Mouse (Mus musculus): Measurements from ENCODE around the gene Nmd3.

Gene Nmd3

GRCm38 (mm10) chr3:69721814-69722186, at the start of gene Nmd3:
TSS of gene Nmd3 (plus strand) at chr3:69721985.
- DNase-seq (ENCODE audit: low spot score in 2 of 2) = peak; percentile 80

- peak; percentile 31 to 68 for DNase-seq (ENCODE audit: low spot score in 2 of 2)
Observed at GRCm38 (mm10) chr3:69673351-69673750, 48.4 kb upstream of the Nmd3 start.

- no peak for DNase-seq (ENCODE audit: low spot score in 2 of 2)
Observed at GRCm38 (mm10) chr3:69674206-69674605, 47.6 kb upstream of the Nmd3 start.

GRCm38 (mm10) chr3:69689791-69690190, 32.0 kb upstream of the Nmd3 start:
- DNase-seq (ENCODE audit: low spot score in 2 of 2) = no peak

DNA sequence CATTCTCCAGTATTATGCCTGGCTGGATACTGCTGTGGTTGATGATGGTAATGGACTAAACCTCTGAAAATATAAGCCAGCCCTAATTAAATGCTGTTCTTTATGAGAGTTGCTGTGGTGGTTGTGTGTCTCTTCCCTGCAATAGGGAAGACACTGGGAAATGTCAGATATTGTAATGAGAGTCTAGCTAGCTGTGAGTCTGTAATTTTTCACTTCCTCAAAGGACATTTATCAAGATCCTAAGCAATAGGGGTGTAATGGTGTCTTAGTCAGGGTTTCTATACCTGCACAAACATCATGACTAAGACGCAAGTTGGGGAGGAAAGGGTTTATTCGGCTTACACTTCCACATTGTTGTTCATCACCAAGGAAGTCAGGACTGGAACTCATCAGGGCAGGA, 30.8 kb upstream of the Nmd3 start:
- no peak for DNase-seq (ENCODE audit: low spot score in 2 of 2)

- no peak for DNase-seq (ENCODE audit: low spot score in 2 of 2)
Observed at GRCm38 (mm10) chr3:69699851-69700500, 21.8 kb upstream of the Nmd3 start.

- DNase-seq (ENCODE audit: low spot score in 2 of 2) = no peak
Observed at GRCm38 (mm10) chr3:69701905-69702304, 19.9 kb upstream of the Nmd3 start.

DNA sequence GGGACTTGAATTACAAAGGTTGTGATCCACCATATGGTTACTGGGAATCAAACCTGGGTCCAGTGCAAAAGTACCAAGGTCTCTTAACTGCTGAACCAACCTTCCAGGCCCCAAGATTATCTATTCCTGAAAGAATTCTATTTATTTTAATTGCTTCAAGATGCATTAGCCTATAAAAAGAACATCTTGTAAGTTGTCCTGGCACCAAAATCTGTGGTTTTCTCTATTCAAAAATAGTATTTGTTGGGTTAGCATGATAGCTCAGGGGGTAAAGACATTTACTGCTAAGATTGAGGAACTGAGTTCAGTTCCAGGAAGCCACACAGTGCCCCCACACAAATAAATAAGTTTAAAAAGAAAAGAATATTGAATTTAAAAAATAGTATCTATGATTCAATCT, 19.4 kb upstream of the Nmd3 start:
- DNase-seq (ENCODE audit: low spot score in 2 of 2) = no peak

GRCm38 (mm10) chr3:69709043-69709929, 12.5 kb upstream of the Nmd3 start:
- no peak for DNase-seq (ENCODE audit: low spot score in 2 of 2)

DNA sequence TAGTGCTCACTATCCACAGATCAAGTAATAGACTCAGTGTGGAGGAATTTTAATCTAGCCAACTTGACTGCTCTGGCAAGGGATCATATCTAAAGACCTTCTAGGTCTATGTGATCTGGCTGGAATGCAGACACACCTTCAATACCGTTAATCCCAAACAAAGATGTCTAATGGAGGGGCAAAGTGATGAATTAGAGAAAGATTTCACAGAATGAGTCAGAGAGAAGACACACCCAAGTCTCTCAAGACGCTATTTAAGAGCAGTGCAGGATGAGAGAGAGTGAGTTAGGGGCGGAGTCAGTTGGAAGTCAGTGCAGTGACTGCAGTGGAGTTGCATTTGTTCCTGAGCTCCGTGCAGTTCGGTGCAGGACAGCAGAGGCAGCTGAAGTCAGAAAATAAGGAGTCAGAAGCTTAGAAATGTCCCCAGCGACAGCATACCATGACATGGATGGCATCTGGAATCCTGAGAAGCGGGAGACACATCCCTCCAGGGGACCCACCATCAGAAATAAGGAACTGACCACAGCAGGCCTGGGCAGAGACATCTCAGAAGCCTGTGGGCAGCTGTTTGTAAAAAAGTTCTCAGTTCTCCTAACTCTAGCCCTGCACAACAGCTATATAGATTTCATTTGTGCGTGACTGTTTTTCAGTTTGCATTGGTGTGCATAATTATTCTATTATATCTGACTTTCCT, 9.7 kb upstream of the Nmd3 start:
- DNase-seq (ENCODE audit: low spot score in 2 of 2) = no peak

GRCm38 (mm10) chr3:69717476-69717875, 4.3 kb upstream of the Nmd3 start:
- DNase-seq (ENCODE audit: low spot score in 2 of 2) = no peak

GRCm38 (mm10) chr3:69722187-69722867, 542 bp downstream of the Nmd3 start:
- peak; percentile 39 to 40 for DNase-seq (ENCODE audit: low spot score in 2 of 2)

DNA sequence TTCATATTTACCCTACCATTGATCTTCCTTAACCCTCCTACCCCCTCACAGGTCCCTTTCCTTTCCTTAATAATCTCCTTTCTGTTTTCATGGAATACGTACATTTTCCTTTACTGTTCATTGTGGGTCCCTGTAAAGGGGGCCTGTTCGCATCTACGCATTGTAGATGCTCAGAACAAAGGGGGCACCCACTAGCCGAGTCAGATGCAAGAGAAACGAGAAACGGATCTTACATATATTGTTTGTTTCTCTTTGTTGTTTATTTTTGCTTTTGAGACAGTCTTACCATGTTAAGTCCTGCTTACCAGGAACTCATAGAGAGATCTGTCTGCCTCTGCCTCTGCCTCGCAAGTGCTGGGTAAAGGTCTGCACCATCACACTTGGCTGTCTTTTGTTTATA, 1.4 kb downstream of the Nmd3 start:
- DNase-seq (ENCODE audit: low spot score in 2 of 2) = no peak

- DNase-seq (ENCODE audit: low spot score in 2 of 2) = no peak
Observed at GRCm38 (mm10) chr3:69730930-69731329, 9.1 kb downstream of the Nmd3 start.

GRCm38 (mm10) chr3:69733939-69734338, 12.2 kb downstream of the Nmd3 start:
- no peak for DNase-seq (ENCODE audit: low spot score in 2 of 2)

DNA sequence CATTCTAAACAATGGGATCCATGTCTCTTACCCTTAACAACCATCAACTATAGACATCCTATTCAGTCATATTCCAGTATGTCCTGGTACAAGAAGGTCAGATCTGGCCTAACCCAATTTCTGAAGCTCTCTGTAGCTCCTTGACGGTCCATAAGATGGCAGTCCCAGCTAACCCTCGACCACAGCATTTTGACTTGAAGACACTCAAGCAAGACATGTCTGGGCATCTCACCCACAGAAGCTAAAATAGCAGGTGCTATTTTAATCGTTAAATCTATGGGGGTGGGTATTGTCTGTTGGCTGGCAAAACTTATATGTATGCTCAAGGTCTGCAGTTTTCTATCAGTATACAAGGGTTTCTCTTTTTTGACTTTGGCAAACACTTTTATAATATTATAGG, 33.4 kb downstream of the Nmd3 start:
- no peak for DNase-seq (ENCODE audit: low spot score in 2 of 2)

DNA sequence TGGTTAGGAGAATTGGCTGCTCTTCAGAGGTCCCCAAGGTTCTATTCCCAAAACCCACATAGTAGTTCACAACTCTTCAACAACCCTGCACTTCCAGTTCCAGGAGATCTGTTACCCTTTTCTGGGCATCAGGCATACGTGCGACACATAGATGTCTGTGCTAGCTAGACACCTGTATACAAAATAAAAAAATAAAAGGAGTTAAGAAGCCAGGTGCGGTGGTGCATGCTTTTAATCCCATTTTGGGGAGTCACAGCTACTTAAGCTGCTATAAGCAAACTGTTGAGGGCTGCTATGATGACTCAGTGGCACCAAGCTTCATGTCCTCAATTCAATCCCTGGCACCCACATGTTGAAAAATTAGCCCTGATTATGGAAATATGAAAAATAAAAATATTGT, 34.2 kb downstream of the Nmd3 start:
- no peak for DNase-seq (ENCODE audit: low spot score in 2 of 2)

GRCm38 (mm10) chr3:69756499-69756898, 34.7 kb downstream of the Nmd3 start:
- peak; percentile 39 to 78 for DNase-seq (ENCODE audit: low spot score in 2 of 2)

- DNase-seq (ENCODE audit: low spot score in 2 of 2) = no peak
Observed at GRCm38 (mm10) chr3:69757456-69757855, 35.7 kb downstream of the Nmd3 start.

GRCm38 (mm10) chr3:69760081-69760480, 38.3 kb downstream of the Nmd3 start:
- no peak for DNase-seq (ENCODE audit: low spot score in 2 of 2)

DNA sequence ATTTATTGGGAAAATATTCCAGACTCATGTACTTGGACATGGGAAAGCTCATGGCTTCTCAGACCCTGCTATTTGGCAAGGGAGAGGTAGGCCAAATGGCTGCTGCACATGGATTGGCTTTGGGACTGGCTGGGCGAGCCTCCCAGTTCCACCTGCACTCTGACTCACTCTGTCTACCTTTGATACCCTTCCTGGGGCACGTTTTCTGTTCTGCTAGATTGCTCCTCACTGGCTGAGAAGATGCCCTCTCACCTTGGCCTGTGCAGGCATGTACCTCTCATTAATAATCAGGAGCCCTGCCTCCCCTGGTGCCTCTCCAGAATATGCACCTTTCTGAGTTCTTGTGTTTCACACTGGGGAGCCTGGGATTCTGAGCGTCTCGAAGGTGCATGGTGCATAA, 39.4 kb downstream of the Nmd3 start:
- no peak for DNase-seq (ENCODE audit: low spot score in 2 of 2)

DNA sequence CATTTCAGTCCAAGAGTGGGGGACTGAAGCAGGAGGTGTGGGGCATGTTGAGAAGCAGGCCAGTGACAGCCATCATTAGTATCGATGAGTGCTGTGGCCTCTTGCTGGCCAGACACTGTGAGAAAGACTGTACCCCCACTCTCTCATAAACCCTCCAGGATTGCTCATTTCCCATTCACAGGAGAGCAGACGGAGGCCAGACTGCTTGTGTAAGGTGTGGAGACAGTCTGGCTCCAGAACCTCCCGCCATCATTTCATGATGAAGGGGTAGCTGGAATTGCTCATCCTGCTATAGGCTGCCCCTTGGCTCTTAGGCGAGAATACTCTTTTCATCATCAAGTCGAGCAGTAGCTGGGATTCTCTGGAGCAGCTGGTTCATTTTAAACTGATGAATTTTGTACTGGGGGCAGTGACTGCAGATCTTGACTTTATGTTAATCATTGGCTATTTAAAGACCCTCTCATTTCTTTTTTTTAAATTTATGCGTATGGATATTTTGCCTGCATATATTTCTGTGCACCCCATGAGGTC, 41.1 kb downstream of the Nmd3 start:
- no peak for DNase-seq (ENCODE audit: low spot score in 2 of 2)

Measured in frontal cortex, postnatal 36 days (tissue).